Mouse (Mus musculus): ENCODE measurements around the gene Tmem44. TPM values are rescaled to one million over a fixed set of nuclear protein-coding genes. Genes with fewer than 3 reads are reported as not detected.
A peak's percentile ranks its signal among the peaks of the same experiment; 100 is the strongest.

Gene Tmem44
- polyA plus RNA-seq, 1 experiment from 2014 or later: 19.3 TPM

DNA sequence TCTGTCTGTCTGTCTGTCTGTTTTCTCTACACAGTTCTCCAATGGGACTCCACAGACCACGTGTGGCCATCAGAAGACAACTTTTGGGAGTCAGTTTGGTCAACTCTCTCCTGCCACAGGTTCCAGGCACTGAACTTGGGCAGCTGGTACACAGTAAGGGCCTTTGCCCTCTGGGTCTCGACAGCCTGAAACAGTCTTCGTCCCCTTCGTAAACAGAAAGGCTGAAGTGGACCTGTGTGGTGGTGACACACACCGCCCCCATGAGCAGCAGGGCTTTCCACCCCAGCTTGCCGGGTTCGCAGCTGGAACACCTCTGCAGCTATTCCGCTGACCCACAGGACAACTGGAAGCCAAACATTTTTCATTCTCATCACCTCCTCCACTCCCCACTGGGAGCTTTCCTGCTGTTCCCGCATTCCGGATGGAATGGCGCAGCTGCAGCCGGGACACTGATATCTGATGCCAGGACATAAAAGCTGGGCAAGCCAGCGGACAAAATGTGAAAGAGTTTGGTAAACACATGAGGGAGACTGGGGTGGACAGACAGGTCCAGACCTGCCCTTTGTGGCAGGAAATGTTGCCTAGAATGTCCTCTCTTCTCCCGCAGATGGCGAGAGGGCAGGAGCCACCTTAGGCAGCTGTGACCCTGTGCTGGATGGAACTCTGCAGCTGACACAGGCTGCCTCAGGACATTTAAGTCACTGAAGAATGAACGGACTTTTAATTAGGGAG lies 51.4 kb downstream of the Tmem44 start:
- Histone ChIP-seq H3K4me2 (ENCODE audit: low read depth, low read length) (peak overlapping the region; percentile 13; the same call in 1 of the 2 replicates), H3K27me3 (ENCODE audit: control insufficient read depth, insufficient read depth, low read length) (no peaks in the 10 kb centered on the region), H3K9me3 (replicated peaks; ENCODE audit: control insufficient read depth, low read length) (no peaks in the 10 kb centered on the region), H3K27ac (ENCODE audit: low read length) (no peak overlapping the region), H3K36me3 (ENCODE audit: control insufficient read depth, insufficient read depth) (no peaks in the 10 kb centered on the region), H3K4me1 (ENCODE audit: control insufficient read depth, insufficient read depth, low read length) (peaks cover 13% of the 10 kb centered on the region), H3K4me3 (ENCODE audit: low read length) (no peak overlapping the region), H3K9ac (ENCODE audit: low read length) (no peak overlapping the region)
- WGBS: 22% methylated on average over 16 of the region's 16 CpGs
- no peak for ATAC-seq (replicated peaks; ENCODE audit: extremely low read depth, insufficient read depth, low FRiP score)

GRCm38 (mm10) chr16:30497307-30497706 lies 53.3 kb downstream of the Tmem44 start:
- H3K9me3 ChIP-seq (replicated peaks; ENCODE audit: control insufficient read depth, low read length): no peaks in the 10 kb centered on the region
- H3K27me3 ChIP-seq (ENCODE audit: control insufficient read depth, insufficient read depth, low read length): no peaks in the 10 kb centered on the region
- no peak overlapping the region for H3K4me2 ChIP-seq (ENCODE audit: low read depth, low read length)
- 83% methylated on average over 5 of the region's 5 CpGs for WGBS
- H3K4me3 ChIP-seq (ENCODE audit: low read length): no peak overlapping the region
- ATAC-seq (replicated peaks; ENCODE audit: extremely low read depth, insufficient read depth, low FRiP score): no peak
- no peaks in the 10 kb centered on the region for H3K36me3 ChIP-seq (ENCODE audit: control insufficient read depth, insufficient read depth)
- no peak overlapping the region for H3K27ac ChIP-seq (ENCODE audit: low read length)
- peaks cover 9% of the 10 kb centered on the region for H3K4me1 ChIP-seq (ENCODE audit: control insufficient read depth, insufficient read depth, low read length)
- H3K9ac ChIP-seq (ENCODE audit: low read length): no peak overlapping the region

GRCm38 (mm10) chr16:30494883-30495282 lies 55.8 kb downstream of the Tmem44 start:
- H3K9ac ChIP-seq (ENCODE audit: low read length): no peak overlapping the region
- H3K4me3 ChIP-seq (ENCODE audit: low read length): no peak overlapping the region
- no peak overlapping the region for H3K4me2 ChIP-seq (ENCODE audit: low read depth, low read length)
- no peak for ATAC-seq (replicated peaks; ENCODE audit: extremely low read depth, insufficient read depth, low FRiP score)
- H3K27ac ChIP-seq (ENCODE audit: low read length): no peak overlapping the region
- H3K4me1 ChIP-seq (ENCODE audit: control insufficient read depth, insufficient read depth, low read length): peaks cover 9% of the 10 kb centered on the region
- WGBS: 88% methylated on average over 6 of the region's 6 CpGs
- H3K27me3 ChIP-seq (ENCODE audit: control insufficient read depth, insufficient read depth, low read length): no peaks in the 10 kb centered on the region
- no peaks in the 10 kb centered on the region for H3K9me3 ChIP-seq (replicated peaks; ENCODE audit: control insufficient read depth, low read length)
- H3K36me3 ChIP-seq (ENCODE audit: control insufficient read depth, insufficient read depth): no peaks in the 10 kb centered on the region

DNA sequence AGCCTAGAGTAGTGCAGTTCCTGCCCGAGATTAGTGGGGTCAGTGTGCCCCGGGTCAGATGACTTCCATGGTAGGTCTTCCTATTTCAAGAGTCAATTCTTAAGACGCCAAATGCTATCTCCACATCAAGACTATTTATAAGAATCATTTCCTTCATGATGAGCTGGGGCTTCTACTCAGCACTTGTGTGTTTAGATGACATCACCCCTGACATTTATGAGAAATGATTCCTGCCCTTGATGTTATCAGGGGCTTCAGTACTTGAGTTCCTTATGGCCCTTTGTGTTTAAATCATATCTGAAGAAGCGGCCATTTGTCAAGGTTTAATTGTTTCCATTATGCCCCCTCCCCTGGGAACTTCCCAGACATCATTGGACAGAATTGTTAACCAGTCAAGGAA lies 58.9 kb downstream of the Tmem44 start:
- Histone ChIP-seq H3K27ac (ENCODE audit: low read length) (no peak overlapping the region), H3K4me1 (ENCODE audit: control insufficient read depth, insufficient read depth, low read length) (peaks cover 4% of the 10 kb centered on the region), H3K9ac (ENCODE audit: low read length) (no peak overlapping the region), H3K4me2 (ENCODE audit: low read depth, low read length) (no peak overlapping the region), H3K36me3 (ENCODE audit: control insufficient read depth, insufficient read depth) (no peaks in the 10 kb centered on the region), H3K9me3 (replicated peaks; ENCODE audit: control insufficient read depth, low read length) (no peaks in the 10 kb centered on the region), H3K4me3 (ENCODE audit: low read length) (no peak overlapping the region), H3K27me3 (ENCODE audit: control insufficient read depth, insufficient read depth, low read length) (no peaks in the 10 kb centered on the region)
- ATAC-seq (replicated peaks; ENCODE audit: extremely low read depth, insufficient read depth, low FRiP score): no peak
- WGBS: 50% methylated on average over 4 of the region's 4 CpGs

DNA sequence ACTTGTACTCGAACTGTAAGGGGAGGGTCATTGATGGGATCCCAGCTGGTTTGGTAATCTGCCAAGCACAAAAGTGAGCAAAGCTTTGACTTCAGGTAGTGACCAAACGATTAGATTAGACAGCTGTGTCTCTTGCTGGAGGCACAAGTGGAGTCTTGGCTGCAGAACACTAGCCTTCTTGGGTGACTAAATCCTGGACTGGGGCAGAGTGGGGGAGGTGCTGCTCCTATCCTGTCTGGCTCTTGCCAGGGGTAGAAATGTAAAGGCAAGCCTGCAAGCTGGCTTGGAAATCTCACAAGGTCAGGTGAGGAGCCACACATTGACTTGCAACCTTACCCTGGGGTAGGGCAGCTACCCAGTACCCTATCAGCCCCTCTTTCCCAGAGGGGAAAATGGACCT lies 59.9 kb downstream of the Tmem44 start:
- Histone ChIP-seq H3K9me3 (replicated peaks; ENCODE audit: control insufficient read depth, low read length) (no peaks in the 10 kb centered on the region), H3K36me3 (ENCODE audit: control insufficient read depth, insufficient read depth) (no peaks in the 10 kb centered on the region), H3K4me3 (ENCODE audit: low read length) (no peak overlapping the region), H3K27ac (ENCODE audit: low read length) (no peak overlapping the region), H3K27me3 (ENCODE audit: control insufficient read depth, insufficient read depth, low read length) (no peaks in the 10 kb centered on the region), H3K9ac (ENCODE audit: low read length) (no peak overlapping the region), H3K4me1 (ENCODE audit: control insufficient read depth, insufficient read depth, low read length) (peaks cover 4% of the 10 kb centered on the region), H3K4me2 (ENCODE audit: low read depth, low read length) (no peak overlapping the region)
- ATAC-seq (replicated peaks; ENCODE audit: extremely low read depth, insufficient read depth, low FRiP score): no peak
- WGBS: 53% methylated on average over 2 of the region's 2 CpGs

- no peaks in the 10 kb centered on the region for H3K27me3 ChIP-seq (ENCODE audit: control insufficient read depth, insufficient read depth, low read length)
- 73% methylated on average over 4 of the region's 4 CpGs for WGBS
- H3K9ac ChIP-seq (ENCODE audit: low read length): no peak overlapping the region
- H3K36me3 ChIP-seq (ENCODE audit: control insufficient read depth, insufficient read depth): no peaks in the 10 kb centered on the region
- ATAC-seq (replicated peaks; ENCODE audit: extremely low read depth, insufficient read depth, low FRiP score): no peak
- H3K4me3 ChIP-seq (ENCODE audit: low read length): no peak overlapping the region
- no peak overlapping the region for H3K4me2 ChIP-seq (ENCODE audit: low read depth, low read length)
- no peak overlapping the region for H3K27ac ChIP-seq (ENCODE audit: low read length)
- peaks cover 4% of the 10 kb centered on the region for H3K4me1 ChIP-seq (ENCODE audit: control insufficient read depth, insufficient read depth, low read length)
- H3K9me3 ChIP-seq (replicated peaks; ENCODE audit: control insufficient read depth, low read length): no peaks in the 10 kb centered on the region
These were observed 60.3 kb downstream of the Tmem44 start for GRCm38 (mm10) chr16:30490316-30490715.

DNA sequence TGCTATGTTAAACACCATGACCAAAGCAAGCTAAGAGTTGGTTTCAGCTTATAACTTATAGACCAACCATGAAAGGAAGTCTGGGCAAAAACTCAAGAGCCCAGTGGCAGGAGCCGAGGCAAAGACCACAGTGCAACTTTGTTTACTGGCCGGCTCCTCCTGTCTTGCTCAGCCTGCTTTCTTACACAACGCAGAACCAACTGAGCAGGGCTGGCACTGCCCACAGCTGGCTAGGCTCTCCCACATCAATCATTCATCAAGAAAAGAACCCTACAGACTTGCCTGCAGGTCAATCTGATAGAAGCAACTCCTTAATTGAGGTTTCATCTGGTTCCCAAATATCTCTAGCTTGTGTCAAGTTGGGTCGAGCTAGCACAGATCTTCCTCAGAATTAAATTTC lies 61.0 kb downstream of the Tmem44 start:
- no peak for ATAC-seq (replicated peaks; ENCODE audit: extremely low read depth, insufficient read depth, low FRiP score)
- Histone ChIP-seq H3K36me3 (ENCODE audit: control insufficient read depth, insufficient read depth) (no peaks in the 10 kb centered on the region), H3K4me2 (ENCODE audit: low read depth, low read length) (no peak overlapping the region), H3K9me3 (replicated peaks; ENCODE audit: control insufficient read depth, low read length) (no peaks in the 10 kb centered on the region), H3K4me1 (ENCODE audit: control insufficient read depth, insufficient read depth, low read length) (peaks cover 4% of the 10 kb centered on the region), H3K4me3 (ENCODE audit: low read length) (no peak overlapping the region), H3K27me3 (ENCODE audit: control insufficient read depth, insufficient read depth, low read length) (no peaks in the 10 kb centered on the region), H3K9ac (ENCODE audit: low read length) (no peak overlapping the region), H3K27ac (ENCODE audit: low read length) (no peak overlapping the region)
- 71% methylated on average over 4 of the region's 4 CpGs for WGBS

DNA sequence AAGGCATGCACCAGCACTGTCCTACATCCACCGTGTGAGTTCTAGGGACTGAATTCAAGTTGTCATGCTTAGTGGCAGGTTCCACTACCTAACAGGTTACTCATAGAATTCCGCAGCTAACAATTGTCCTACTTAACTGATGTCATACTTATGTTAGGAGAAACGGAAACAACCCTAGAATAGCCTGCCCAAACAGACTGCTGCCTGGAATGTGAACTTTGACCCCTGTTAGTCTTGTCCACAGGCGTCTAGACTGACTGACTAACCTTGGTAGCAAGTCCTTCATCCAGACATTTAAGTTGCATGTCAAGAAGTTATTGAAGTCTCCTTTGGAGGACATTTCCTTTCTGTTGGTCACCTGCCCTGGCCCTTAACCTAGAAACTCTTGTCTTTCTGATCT lies 64.1 kb downstream of the Tmem44 start:
- Histone ChIP-seq H3K9ac (ENCODE audit: low read length) (no peak overlapping the region), H3K4me3 (ENCODE audit: low read length) (no peak overlapping the region), H3K27me3 (ENCODE audit: control insufficient read depth, insufficient read depth, low read length) (no peaks in the 10 kb centered on the region), H3K27ac (ENCODE audit: low read length) (no peak overlapping the region), H3K36me3 (ENCODE audit: control insufficient read depth, insufficient read depth) (no peaks in the 10 kb centered on the region), H3K9me3 (replicated peaks; ENCODE audit: control insufficient read depth, low read length) (no peaks in the 10 kb centered on the region), H3K4me1 (ENCODE audit: control insufficient read depth, insufficient read depth, low read length) (peaks cover 4% of the 10 kb centered on the region), H3K4me2 (ENCODE audit: low read depth, low read length) (no peak overlapping the region)
- ATAC-seq (replicated peaks; ENCODE audit: extremely low read depth, insufficient read depth, low FRiP score): no peak
- WGBS: 40% methylated on average over 4 of the region's 4 CpGs

- no peak overlapping the region for H3K27ac ChIP-seq (ENCODE audit: low read length)
- H3K4me3 ChIP-seq (ENCODE audit: low read length): no peak overlapping the region
- H3K4me2 ChIP-seq (ENCODE audit: low read depth, low read length): no peak overlapping the region
- H3K36me3 ChIP-seq (ENCODE audit: control insufficient read depth, insufficient read depth): no peaks in the 10 kb centered on the region
- H3K27me3 ChIP-seq (ENCODE audit: control insufficient read depth, insufficient read depth, low read length): no peaks in the 10 kb centered on the region
- ATAC-seq (replicated peaks; ENCODE audit: extremely low read depth, insufficient read depth, low FRiP score): no peak
- WGBS: 82% methylated on average over 5 of the region's 5 CpGs
- H3K9me3 ChIP-seq (replicated peaks; ENCODE audit: control insufficient read depth, low read length): no peaks in the 10 kb centered on the region
- H3K4me1 ChIP-seq (ENCODE audit: control insufficient read depth, insufficient read depth, low read length): peaks cover 15% of the 10 kb centered on the region
- H3K9ac ChIP-seq (ENCODE audit: low read length): no peak overlapping the region
These were observed 72.9 kb downstream of the Tmem44 start for GRCm38 (mm10) chr16:30477791-30478190.
